In the genomic region with DNA sequence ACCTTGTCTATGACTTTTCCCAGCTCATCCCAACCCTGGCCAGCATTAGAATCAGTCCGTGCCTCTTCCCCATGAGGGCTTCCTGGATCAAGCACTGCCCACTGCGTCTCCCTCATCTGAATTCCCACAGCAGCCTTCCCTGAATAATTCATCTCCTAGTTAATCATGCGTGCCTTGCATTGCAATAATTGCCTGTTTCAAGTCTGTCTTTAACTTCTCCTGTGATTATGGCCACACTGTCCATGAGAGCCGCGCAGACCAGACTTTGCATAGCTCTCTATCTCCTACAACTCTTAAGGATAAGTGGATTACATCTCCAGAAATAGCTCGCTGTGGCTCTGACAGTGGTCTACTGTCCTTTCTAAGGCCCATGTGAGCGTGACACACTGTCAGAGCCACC, we compare ENCODE assay signal across 14 mouse cellular contexts.
DNase-seq lines count a peak whose midpoint lies in the region; ATAC-seq and TF ChIP-seq lines count a peak whose summit lies in the region.
"Had no signal": no experiment of that assay in that cellular context is flagged by ENCODE, and none has a peak within 500 bp of the region (broad histone marks: within the 10 kb centered on the region; RNA-seq: fewer than 3 reads in every experiment).

No protein-coding gene starts in this region.

- H3K9ac ChIP-seq in heart, embryonic 15.5 days = no peak overlapping the region
- H3K9ac ChIP-seq in forebrain, embryonic 16.5 days (replicated peaks; ENCODE audit: low read depth, low read length) = no peak overlapping the region
- no peak overlapping the region for H3K9ac ChIP-seq in hindbrain, embryonic 15.5 days
- no peak overlapping the region for H3K9ac ChIP-seq in midbrain, postnatal 0 days (replicated peaks; ENCODE audit: low read length, poor library complexity, severe bottlenecking)
- H3K9ac ChIP-seq: limb, embryonic 12.5 days; liver, embryonic 15.5 days had no signal

- H3K9me3 ChIP-seq in heart, embryonic 15.5 days (replicated peaks) = no peaks in the 10 kb centered on the region
- no peaks in the 10 kb centered on the region for H3K9me3 ChIP-seq in forebrain, embryonic 16.5 days (ENCODE audit: control insufficient read depth, low read length)
- H3K9me3 ChIP-seq in hindbrain, embryonic 15.5 days = no peaks in the 10 kb centered on the region
- no peaks in the 10 kb centered on the region for H3K9me3 ChIP-seq in midbrain, postnatal 0 days (ENCODE audit: low read length)
- H3K9me3 ChIP-seq: limb, embryonic 12.5 days; liver, embryonic 15.5 days had no signal

- H3K36me3 ChIP-seq in heart, embryonic 15.5 days = no peaks in the 10 kb centered on the region
- no peaks in the 10 kb centered on the region for H3K36me3 ChIP-seq in forebrain, embryonic 16.5 days (ENCODE audit: control insufficient read depth, insufficient read depth)
- no peaks in the 10 kb centered on the region for H3K36me3 ChIP-seq in hindbrain, embryonic 15.5 days
- no peaks in the 10 kb centered on the region for H3K36me3 ChIP-seq in midbrain, postnatal 0 days (ENCODE audit: insufficient read depth, low read length)
- H3K36me3 ChIP-seq: limb, embryonic 12.5 days; liver, embryonic 15.5 days had no signal

- peak overlapping the region; percentile 61 for H3K27ac ChIP-seq in heart, embryonic 15.5 days
- H3K27ac ChIP-seq in forebrain, embryonic 16.5 days (ENCODE audit: low read length) = no peak overlapping the region
- H3K27ac ChIP-seq in hindbrain, embryonic 15.5 days (replicated peaks) = no peak overlapping the region
- no peak overlapping the region for H3K27ac ChIP-seq in midbrain, postnatal 0 days (ENCODE audit: low read depth, low read length)
- H3K27ac ChIP-seq: limb, embryonic 12.5 days; liver, embryonic 15.5 days had no signal

- DNase-seq in heart, adult 8-10 months (ENCODE audit: low spot score) = no peak
- peak; percentile 48 for DNase-seq in midbrain, postnatal 0 days (ENCODE audit: low spot score)
- DNase-seq in thymus, postnatal 0 days (ENCODE audit: low spot score) = no peak
- no peak for DNase-seq in urinary bladder, postnatal 14 days (ENCODE audit: low spot score)
- DNase-seq: cerebellum, adult 18-20 months; kidney, adult 18-20 months; kidney, postnatal 4 days; lung, postnatal 14 days; thymus, adult 18-20 months had no signal

- H3K27me3 ChIP-seq in heart, embryonic 15.5 days = peaks cover 18% of the 10 kb centered on the region
- H3K27me3 ChIP-seq in forebrain, embryonic 16.5 days (replicated peaks; ENCODE audit: control insufficient read depth, insufficient read depth, low read length) = 0 out of 2 replicates have a peak, but pooled peaks cover 2% of the 10 kb centered on the region
- no peaks in the 10 kb centered on the region for H3K27me3 ChIP-seq in hindbrain, embryonic 15.5 days
- no peaks in the 10 kb centered on the region for H3K27me3 ChIP-seq in midbrain, postnatal 0 days (ENCODE audit: insufficient read depth, low read length)

- 42% methylated on average over 7 of the region's 7 CpGs for WGBS in heart, embryonic 15.5 days
- WGBS in forebrain, embryonic 16.5 days = 44% methylated on average over 7 of the region's 7 CpGs
- WGBS in hindbrain, embryonic 15.5 days = 29% methylated on average over 7 of the region's 7 CpGs
- WGBS in midbrain, postnatal 0 days = 26% methylated on average over 7 of the region's 7 CpGs

- peak; percentile 67; the same call in 1 of the 2 replicates for ATAC-seq in heart, embryonic 15.5 days (replicated peaks; ENCODE audit: insufficient number of reproducible peaks, insufficient read depth, low FRiP score, low read depth)
- ATAC-seq in forebrain, embryonic 16.5 days = peak; percentile 30; the same call in 1 of the 2 replicates
- ATAC-seq in hindbrain, embryonic 15.5 days (ENCODE audit: low FRiP score, low read depth) = peak; percentile 49
- peak; percentile 44; the same call in 1 of the 2 replicates for ATAC-seq in midbrain, postnatal 0 days (ENCODE audit: low FRiP score)

- no peak overlapping the region for H3K4me3 ChIP-seq in heart, embryonic 15.5 days
- no peak overlapping the region for H3K4me3 ChIP-seq in forebrain, embryonic 16.5 days (replicated peaks; ENCODE audit: low read length)
- no peak overlapping the region for H3K4me3 ChIP-seq in hindbrain, embryonic 15.5 days
- H3K4me3 ChIP-seq in midbrain, postnatal 0 days (ENCODE audit: low read depth, low read length) = no peak overlapping the region
- H3K4me3 ChIP-seq: limb, embryonic 12.5 days; liver, embryonic 15.5 days had no signal

- no peak for TF ChIP-seq CTCF in midbrain, postnatal 0 days (IDR thresholded peaks at IDR 0.05)

- peaks cover 35% of the 10 kb centered on the region for H3K4me1 ChIP-seq in heart, embryonic 15.5 days (replicated peaks)
- H3K4me1 ChIP-seq in forebrain, embryonic 16.5 days (replicated peaks; ENCODE audit: control insufficient read depth, insufficient read depth, low read length) = peaks cover 20% of the 10 kb centered on the region
- H3K4me1 ChIP-seq in hindbrain, embryonic 15.5 days (replicated peaks) = peaks cover 26% of the 10 kb centered on the region
- peaks cover 7% of the 10 kb centered on the region; the same call in 1 of the 2 replicates for H3K4me1 ChIP-seq in midbrain, postnatal 0 days (ENCODE audit: insufficient read depth, low read length)

- no peak overlapping the region for H3K4me2 ChIP-seq in heart, embryonic 15.5 days
- H3K4me2 ChIP-seq in forebrain, embryonic 16.5 days (ENCODE audit: low read length) = no peak overlapping the region
- H3K4me2 ChIP-seq in hindbrain, embryonic 15.5 days = no peak overlapping the region
- H3K4me2 ChIP-seq in midbrain, postnatal 0 days (ENCODE audit: low read depth, low read length, poor library complexity, severe bottlenecking) = no peak overlapping the region
- H3K4me2 ChIP-seq: limb, embryonic 12.5 days; liver, embryonic 15.5 days had no signal
